Mouse (Mus musculus): ENCODE measurements around the gene Dyrk4. TPM values are rescaled to one million over a fixed set of nuclear protein-coding genes. Genes with fewer than 3 reads are reported as not detected.
A peak's percentile ranks its signal among the peaks of the same experiment; 100 is the strongest.

Gene Dyrk4
- polyA plus RNA-seq, 1 experiment from 2014 or later: not detected

GRCm38 (mm10) chr6:126848712-126849704 is 72.6 kb downstream of the Dyrk4 start, which contains the start of gene Ndufa9:
Ndufa9 (minus strand) TSS chr6:126849136.
- Histone ChIP-seq H3K36me3 (ENCODE audit: insufficient read depth, low read length) (peaks cover 6% of the 10 kb centered on the region), H3K4me3 (ENCODE audit: low read length) (peak within 1 kb of the TSS; percentile 73), H3K27ac (ENCODE audit: low read length) (0 out of 2 replicates have a peak within 1 kb of the TSS, but pooled peaks have one; percentile 19), H3K27me3 (ENCODE audit: insufficient read depth, low read length) (0 out of 2 replicates have a peak, but pooled peaks cover 4% of the 10 kb centered on the region), H3K4me1 (ENCODE audit: insufficient read depth, low read length) (peaks cover 14% of the 10 kb centered on the region), H3K4me2 (replicated peaks; ENCODE audit: low read depth, low read length) (peak within 1 kb of the TSS; percentile 69), H3K9me3 (ENCODE audit: low read length) (no peaks in the 10 kb centered on the region), H3K9ac (replicated peaks; ENCODE audit: low read length) (peak within 1 kb of the TSS; percentile 82)
- 6% methylated on average over 46 of the region's 46 CpGs for WGBS
- ATAC-seq (ENCODE audit: low FRiP score, low TSS enrichment): peak; percentile 83

- H3K9ac ChIP-seq (replicated peaks; ENCODE audit: low read length): no peak overlapping the region
- 85% methylated on average over 8 of the region's 8 CpGs for WGBS
- H3K27me3 ChIP-seq (ENCODE audit: insufficient read depth, low read length): no peaks in the 10 kb centered on the region
- H3K9me3 ChIP-seq (ENCODE audit: low read length): no peaks in the 10 kb centered on the region
- H3K4me2 ChIP-seq (replicated peaks; ENCODE audit: low read depth, low read length): no peak overlapping the region
- no peak for ATAC-seq (ENCODE audit: low FRiP score, low TSS enrichment)
- H3K36me3 ChIP-seq (ENCODE audit: insufficient read depth, low read length): peaks cover 66% of the 10 kb centered on the region
- H3K4me3 ChIP-seq (ENCODE audit: low read length): no peak overlapping the region
- no peak overlapping the region for H3K27ac ChIP-seq (ENCODE audit: low read length)
- no peaks in the 10 kb centered on the region for H3K4me1 ChIP-seq (ENCODE audit: insufficient read depth, low read length)
Measured at GRCm38 (mm10) chr6:126836628-126837027, 85.0 kb downstream of the Dyrk4 start.

Other genes starting within 250 kb of the Dyrk4 start
- gene Kcna6, start 181.2 kb downstream of the Dyrk4 start, polyA plus RNA-seq (2015; fragmentation: Nextera tagmentation; extraction: Ambion mirVana): 3.1 and 3.5 TPM in 2 replicates
- gene Ndufa9, start 72.7 kb downstream of the Dyrk4 start, polyA plus RNA-seq (2015; fragmentation: Nextera tagmentation; extraction: Ambion mirVana): 241 and 248 TPM in 2 replicates
- gene Akap3, start 68.7 kb downstream of the Dyrk4 start, polyA plus RNA-seq (2015; fragmentation: Nextera tagmentation; extraction: Ambion mirVana): not detected in 2 replicates
- 51.5 and 56.8 TPM in 2 replicates for gene Rad51ap1, start 17.7 kb upstream of the Dyrk4 start, polyA plus RNA-seq (2015; fragmentation: Nextera tagmentation; extraction: Ambion mirVana)
- gene D6Wsu163e, start 18.1 kb upstream of the Dyrk4 start, polyA plus RNA-seq (2015; fragmentation: Nextera tagmentation; extraction: Ambion mirVana): 18.6 and 19.4 TPM in 2 replicates
- 0.04 and 0.05 TPM in 2 replicates for gene Fgf6, start 93.7 kb upstream of the Dyrk4 start, polyA plus RNA-seq (2015; fragmentation: Nextera tagmentation; extraction: Ambion mirVana)
- gene Fgf23, start 151.1 kb upstream of the Dyrk4 start, polyA plus RNA-seq (2015; fragmentation: Nextera tagmentation; extraction: Ambion mirVana): not detected in 2 replicates
- gene Tigar, start 187.7 kb upstream of the Dyrk4 start, polyA plus RNA-seq (2015; fragmentation: Nextera tagmentation; extraction: Ambion mirVana): 2.7 and 3.7 TPM in 2 replicates
- 600 and 665 TPM in 2 replicates for gene Ccnd2, start 230.4 kb upstream of the Dyrk4 start, polyA plus RNA-seq (2015; fragmentation: Nextera tagmentation; extraction: Ambion mirVana)

Measured in kidney, embryonic 16.5 days (tissue).